Mouse (Mus musculus) brain, embryonic 18.5 days (tissue): ENCODE data around the gene Dnaic1.

Source experiments
- DNase-seq: peaks from one replicate; pipeline ENCODE4 v3.0.0-alpha.2; 2012; ENCODE audit warnings: low read depth, low spot score

The Dnaic1 gene

DNA sequence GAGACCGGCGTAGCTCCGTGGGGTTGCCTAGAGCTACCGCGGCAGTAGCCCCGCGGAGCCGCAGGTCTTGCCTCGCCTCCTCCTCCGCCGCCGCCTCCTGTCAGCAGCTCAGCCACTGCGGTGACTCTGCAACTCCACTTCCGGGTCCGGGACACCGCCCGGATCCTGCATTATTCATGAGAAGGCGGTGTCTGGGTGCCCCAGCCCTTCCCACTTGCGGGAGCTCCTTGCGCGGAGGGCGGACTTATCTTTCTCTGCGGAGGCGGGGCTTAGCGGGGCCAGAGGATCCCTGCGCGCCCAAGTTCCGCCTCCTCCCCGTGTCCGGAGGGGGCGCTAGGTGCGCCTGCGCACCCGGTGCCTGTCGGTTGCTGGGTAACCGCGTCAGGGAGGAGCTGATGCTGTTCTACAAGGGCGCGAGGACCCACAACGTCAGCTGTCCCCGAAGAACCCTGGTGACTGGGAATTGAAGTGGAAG lies at the start of gene Dnaic1, which contains the start of gene Fam219a:
Dnaic1 (plus strand) TSS at position 365 of the 475 bp plus-strand sequence.
Fam219a (minus strand) TSS at position 128 of the 475 bp plus-strand sequence.
- peak; percentile 98 for DNase-seq

DNA sequence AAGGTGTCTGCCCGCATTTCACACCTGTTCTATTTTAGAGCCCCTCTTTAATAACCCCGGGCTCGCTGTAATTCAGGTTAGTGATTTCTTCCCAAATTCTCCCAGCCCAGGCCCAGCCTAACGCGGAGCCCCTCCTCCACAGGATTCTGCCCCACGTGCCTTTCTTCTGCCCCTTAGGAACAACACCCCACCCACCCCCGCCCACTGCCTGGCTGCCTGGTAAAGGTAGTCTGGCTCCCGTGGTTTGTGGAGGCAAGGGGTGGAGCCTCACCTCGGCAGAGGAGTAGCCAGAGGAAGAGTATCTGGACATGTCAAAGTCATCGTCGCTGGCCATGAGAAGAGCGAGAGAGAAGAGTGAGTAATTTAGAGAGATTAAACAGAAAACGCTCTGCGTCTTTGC lies 48.9 kb upstream of the Dnaic1 start:
- DNase-seq: no peak

DNA sequence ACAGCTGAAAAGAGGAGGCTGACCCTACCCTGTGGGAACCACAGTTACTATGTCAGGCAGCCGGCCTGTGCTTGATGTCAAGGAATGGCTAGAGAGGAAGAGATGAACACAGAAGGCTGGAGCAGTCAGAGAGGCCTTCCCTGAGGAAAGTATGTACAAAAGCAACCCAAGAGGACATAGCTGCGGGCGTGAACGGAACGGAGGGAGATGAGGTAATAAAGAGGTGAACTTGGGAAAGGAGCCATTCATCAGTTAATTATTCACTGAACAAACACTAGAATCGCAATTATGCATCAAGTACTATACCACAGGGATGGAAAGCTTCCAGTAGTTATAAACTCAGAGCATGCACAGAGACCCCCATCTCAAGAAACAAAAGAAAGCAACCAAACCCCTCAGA lies 47.4 kb upstream of the Dnaic1 start:
- no peak for DNase-seq

DNA sequence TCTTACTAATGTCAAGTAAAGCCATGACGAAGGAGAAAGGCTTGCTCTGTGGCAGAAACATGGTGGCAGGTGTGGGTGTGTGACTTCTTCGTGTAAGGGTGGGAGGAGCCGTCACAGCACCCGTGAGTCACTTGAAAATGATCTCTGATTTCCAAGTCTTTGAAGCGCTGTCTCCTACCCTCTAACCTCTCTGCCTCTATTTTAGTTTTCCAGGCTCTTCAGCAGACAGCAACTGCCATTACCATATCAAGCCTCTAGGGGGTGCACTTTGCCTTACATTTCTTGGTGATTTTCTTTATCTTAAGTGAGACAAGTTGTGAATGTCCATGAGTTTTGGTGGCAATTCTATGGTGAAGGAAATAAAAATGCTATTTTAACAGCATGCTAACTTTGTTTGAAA lies 46.8 kb upstream of the Dnaic1 start:
- DNase-seq: no peak

DNA sequence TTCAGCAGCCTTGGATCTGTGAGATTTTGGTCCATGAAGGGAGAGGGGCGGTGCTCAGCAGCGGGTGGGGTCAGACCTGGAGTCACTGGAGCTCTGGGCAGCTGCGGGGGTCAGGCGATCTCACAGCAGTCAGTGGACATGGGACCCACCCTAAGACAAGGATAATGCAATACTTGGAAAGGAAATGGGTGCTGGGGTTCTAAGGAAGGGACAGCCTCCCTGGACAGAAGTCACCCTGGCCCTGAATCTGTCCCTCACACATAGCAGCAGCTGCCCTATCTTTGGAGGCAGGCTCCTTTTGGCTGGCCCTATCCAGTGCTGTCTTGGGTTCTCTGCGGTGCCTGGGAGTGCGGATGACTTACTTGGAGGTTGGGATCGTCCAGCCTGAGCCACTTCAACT lies 45.7 kb upstream of the Dnaic1 start:
- DNase-seq: no peak

DNA sequence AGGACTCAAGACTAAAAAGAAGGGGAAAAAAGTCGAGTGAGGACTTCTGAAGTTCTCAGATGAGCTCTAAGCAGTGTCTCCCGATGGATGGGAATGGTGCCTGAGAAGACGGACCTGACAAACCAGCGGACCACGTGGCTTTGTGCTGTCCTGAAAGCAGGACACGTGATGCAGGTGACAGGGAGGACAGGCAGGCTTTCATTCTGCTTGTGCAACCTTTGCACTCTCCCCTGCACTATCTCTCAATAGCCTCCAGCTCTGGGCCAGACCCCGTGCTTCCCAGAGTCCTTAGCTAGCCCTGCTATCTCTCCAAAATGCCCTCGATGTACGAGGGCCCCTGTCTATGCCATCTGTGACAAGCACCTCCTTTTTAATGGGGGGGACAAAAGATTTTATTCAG lies 44.7 kb upstream of the Dnaic1 start:
- DNase-seq: no peak

DNA sequence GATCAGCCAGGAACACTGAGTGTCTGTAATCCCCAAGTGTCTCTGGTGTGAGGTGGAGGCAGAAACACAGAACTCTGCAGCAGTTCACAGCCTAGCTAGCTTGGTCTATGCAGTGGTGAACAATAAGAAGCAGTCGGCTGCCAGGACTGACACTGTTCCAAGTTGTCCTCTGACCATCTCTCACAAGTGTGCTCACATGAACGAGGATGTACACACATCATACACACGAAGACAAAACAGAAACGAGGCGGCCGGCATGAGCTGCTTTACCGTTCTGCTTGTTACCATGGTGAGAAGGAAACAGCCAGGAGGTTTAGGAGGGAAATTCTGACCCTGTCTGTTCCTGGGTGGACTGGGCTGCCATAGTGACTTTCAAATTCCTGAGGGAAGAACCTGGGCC lies 43.0 kb upstream of the Dnaic1 start:
- DNase-seq: no peak

DNA sequence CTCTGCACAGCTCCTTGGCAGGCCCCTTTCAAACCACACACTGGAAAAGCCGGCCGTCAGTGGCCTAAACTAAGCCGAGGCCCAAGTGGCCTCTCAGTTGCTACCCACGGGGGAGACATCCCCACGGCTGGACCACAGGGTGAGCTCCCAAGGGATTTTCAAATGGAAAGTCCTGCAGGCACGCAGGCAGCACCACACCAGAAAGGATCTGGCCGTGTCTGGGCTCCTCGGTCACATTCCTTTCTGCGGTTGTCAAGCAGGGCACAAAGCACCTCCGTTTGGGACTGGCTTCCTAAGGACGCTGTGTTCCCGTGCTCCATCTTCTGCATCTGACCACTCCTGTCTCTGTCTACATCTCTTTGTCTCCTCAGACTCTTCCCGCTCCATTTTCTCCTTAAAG lies 42.5 kb upstream of the Dnaic1 start:
- DNase-seq: no peak

DNA sequence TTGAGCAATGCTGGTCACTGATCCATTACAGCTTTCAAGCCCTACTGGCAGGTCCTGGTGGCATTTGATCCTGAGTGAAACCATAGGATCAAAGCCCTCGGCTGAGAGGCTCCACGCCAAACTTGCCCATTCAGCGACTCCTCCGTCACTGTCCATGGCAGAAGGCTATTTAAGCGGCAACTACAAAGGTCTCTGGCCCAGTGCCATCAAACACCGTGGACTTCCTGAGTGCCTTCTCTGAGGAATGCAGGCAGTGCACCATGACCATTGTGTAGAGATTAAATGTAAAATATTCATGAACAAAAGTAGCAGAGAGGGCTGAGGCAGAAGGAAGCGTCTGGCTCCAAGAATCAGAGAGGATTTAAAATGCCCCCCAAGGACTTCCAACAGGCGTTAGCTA lies 41.6 kb upstream of the Dnaic1 start:
- DNase-seq: no peak

DNA sequence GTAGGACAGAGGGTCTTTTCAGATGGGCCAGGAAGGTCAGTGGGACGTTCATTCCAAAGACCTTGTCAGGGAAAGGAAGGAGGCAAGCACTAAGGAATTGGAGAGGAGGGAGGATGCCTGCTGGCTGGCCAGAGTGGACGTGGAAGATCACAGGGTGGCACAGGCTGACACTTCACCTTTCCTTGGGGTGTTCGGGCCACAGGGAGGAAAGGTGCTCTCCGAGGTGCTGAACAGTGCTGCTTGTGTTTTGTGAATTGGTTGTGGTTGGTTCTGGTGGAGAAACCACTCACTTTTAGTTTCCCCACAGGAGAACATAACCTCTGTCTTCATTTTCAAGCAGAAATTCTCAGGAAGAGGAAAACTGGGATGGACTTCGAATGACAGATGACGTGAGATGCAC lies 37.2 kb upstream of the Dnaic1 start:
- no peak for DNase-seq

DNA sequence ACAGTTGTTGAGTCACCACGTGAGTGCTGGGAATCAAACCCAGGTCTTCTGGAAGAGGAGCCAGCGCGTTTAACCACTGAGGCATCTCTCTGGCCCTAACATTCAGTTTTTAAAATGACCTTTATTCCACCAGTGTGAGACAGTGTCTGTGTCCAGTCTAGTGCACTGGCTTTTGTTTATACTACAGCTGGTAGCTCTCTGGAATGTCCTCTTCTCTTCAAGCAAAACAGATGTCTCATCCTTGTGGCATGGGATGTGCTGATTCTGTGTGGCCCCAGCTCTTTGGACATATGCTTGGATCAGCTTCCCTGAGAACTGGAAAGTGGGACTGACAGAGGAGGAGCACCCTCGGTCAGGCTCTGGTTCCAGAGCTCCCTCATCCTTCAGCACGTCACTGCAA lies 34.7 kb upstream of the Dnaic1 start:
- DNase-seq: no peak

DNA sequence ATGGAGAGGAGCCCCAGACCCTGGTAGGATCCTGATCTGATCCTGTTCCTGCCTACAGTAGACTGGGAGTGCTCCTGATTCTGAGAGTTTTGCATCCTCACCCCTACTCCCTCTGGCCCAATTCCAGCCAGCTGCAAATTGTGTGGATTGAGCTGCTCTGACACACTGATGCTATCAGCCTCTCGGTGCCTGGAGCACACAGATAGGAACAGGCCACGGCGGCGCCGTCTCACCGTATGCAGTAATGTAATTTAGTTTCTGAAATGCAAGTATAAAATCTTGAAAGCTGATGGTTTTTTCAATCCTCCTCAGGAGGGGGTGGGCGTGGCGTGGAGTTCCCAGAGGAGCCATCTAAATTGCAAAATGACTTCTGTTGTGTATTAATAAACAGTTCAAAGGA lies 27.4 kb upstream of the Dnaic1 start:
- no peak for DNase-seq

DNA sequence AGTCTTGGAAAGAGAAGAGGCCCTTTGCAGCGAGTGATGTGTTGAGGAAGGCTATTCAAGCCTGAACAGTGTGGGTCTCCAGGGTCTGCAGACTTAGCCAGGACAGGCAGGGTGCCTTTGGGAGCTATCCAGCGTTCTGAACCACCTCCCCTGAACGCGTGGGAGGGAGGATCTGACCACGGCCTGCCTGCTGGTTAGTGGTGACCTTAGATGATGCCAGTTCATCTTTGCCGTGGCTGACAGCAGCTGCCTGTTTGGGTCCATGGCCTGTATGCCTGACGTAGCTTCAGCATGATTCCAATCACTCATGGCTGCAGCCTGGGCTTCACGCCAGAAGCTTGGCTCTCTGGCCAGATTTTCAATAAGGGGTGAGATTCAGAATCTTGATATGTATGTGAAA lies 23.6 kb upstream of the Dnaic1 start:
- no peak for DNase-seq

DNA sequence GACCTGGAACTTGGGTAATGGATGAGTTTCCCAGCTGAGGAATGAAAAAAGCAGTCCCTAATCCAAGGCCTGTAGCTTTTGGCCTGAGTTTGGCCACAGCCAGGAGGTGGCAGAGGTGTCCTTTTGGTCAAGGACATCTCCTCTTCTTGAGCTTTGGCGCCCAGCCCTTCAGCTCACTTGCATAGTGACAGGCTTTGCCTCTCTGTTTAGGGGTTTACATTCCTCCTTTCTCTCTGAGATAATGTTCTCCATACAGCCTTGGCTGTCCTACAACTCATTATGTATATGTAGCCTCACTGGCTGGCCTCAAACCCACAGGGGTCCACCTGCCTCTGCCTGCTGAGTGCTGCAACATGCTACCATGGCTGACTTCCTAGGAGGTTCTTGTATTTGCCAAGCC lies 22.5 kb upstream of the Dnaic1 start:
- no peak for DNase-seq

DNA sequence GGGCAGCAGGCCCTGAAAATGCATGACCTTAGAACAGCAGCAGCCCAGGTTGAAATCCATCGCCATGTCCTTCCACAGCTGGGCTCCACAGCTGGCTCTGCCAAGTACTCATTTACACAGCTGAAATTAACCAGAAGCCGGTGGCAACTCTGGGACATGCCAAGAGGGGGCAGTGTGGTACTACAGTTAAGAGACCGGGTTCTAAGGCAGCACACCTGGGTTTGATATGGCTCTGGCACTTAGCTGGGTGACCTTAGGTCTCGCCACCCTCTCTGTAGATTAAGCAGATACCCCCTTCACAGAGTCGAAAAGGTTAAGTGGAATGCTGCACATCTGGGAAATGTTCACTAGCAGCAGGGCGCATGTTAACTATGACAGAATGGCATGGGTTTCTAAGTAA lies 17.0 kb upstream of the Dnaic1 start:
- no peak for DNase-seq

DNA sequence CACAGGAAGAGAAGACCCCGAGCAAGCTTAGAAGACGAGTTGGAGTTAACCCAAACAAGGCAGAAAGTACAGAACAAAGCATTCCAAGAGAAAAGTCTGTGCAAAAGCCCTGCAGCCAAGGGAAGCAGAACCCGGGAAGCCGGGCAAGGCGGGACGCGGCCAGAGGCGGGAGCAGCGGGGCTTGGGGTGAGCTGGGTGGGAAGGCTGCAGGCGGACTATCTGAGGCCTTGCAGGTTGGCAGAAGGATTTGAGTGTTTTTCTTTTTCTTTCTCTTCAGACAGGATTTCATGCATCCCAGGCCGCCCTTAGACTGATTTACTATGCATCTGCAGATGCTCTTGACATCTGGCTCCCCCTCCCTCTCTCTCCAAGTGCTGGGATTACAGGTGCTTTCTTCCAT lies 16.5 kb upstream of the Dnaic1 start:
- DNase-seq: no peak

DNA sequence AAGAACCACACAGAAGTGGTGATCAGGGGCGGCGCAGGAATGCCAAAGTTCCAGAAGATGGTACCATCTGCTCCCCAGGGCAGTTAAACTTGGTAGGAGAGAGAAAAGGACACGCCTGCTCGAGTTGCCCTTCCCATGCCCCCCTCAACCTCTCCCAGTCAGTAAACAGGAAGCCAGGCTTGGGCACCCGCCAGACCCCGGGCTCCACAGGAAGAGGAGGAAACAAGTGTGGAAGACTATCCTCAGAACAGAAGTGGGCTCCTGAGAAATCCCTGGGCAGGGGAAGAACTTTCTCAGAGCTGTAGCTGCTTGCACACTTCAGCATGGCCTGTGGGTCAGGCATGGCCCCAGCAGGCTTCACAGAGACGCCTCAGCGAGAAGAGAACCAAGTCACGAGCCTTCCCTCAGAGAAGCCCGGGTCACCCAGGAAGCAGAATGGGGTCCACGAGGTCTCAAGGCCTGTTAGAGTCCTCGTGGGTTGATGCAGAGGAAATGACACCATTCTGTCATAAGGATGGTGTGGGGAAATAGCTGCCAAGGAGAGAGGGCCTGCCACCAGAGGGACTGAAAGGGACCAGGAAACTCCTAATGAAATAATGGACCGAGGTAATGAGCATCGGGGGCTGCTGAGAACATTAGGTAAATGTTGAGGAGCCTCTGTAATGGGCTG lies 14.4 kb upstream of the Dnaic1 start:
- no peak for DNase-seq

DNA sequence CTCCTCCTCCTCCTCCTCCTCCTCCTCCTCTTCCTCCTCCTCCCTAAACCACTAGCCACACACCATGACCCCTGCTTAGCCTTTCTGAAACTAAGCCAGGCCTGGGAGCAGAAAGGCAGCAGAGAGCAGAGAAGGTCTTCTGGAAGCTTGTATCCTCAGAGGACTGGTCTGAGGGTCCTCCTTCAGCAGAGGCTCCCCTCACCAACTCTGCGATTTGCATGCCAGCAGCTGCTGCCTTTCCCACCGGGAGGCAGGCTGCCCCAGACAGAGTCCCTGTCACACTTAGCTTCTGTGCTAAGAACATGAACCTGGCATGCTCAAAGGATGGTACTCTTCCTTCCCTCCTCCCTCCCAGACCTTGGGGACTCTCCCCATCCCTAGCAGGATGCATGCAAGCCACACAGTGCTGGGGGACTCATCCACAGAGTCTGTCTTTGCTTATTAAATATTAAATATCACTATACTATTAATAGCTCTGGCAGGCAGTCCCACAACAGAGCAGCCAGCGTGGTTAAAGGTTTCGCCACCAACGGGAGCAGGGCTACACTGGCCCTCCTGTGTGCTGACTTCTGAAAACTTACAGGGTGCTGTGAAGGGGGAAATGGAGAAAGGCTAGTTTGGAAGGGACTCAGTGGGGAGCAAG lies 13.1 kb upstream of the Dnaic1 start:
- no peak for DNase-seq

DNA sequence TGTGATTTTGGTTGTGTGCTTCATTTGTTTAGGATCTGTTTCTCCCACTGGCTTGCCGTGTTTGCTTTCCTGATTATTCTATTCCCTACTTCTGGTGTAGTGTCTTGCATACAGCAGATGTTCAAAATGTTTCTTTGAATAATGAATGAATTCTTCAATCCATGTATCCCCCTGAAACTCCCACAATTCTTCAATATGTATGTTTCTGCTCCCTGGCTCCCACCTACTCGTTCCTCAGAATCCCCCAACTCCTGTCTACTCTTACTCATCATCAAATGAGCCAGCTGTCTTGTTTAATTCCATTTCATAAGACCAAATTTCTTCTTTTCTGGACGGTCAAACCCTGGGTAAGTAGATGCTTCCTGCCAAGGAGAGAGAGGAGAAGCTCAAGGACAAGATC lies 12.5 kb upstream of the Dnaic1 start:
- DNase-seq: no peak

DNA sequence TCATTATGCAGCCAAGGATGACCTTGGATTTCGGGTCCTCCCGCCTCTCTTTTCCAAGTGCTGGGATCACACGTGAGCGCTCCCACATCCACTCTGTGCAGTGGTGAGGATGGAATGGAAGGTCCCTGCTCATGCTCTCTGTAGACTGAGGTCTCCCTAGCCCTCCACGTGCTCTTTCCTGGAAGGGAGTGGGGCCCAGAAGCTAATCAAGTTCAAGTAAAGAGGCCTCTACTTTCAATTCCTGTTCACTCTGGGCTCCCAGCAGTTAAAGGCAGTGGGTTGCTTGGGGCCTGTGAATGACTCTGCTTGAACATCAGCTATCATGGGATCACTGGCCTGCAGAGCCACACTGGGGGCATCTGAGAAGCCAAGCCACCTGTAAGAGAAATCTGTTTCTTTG lies 6.3 kb upstream of the Dnaic1 start:
- DNase-seq: no peak

DNA sequence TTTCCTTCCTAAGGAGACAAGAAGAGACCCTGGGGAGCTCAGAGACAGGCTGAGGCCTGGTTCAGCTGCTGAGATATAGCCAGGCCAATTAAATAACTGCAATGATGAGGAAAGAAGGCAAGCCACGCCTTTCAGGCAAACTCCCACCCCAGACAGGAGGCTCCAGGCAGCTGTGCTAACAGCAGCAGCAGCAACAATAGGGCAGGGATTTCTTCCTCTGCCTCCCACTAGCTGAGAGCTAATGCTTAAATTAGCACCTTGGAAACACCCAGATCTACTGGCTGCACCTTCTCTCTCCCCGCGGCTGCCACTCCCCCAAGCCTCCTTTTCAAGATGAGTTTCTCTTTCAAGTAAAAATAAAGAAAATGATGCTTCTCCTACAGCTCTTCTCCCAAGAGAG lies 3.5 kb upstream of the Dnaic1 start:
- no peak for DNase-seq

DNA sequence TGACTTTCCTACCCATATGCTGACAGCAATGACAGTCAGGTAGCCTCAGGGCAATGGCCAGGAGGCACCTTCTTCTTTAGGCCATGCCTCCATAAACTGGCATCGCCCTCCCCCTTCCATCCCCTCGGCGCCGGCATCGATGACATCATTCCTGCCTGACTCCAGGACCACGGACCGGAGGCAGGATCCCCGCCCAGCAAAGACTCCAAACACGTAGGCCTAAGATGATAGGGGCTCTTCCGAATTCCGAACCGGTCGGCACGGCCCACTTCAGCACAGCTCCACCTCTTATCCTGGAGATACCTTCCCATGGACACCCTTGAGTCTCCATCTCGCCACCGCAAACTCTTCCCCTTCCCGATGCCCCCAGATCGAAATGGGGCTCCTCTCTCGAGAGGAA lies 1.3 kb upstream of the Dnaic1 start:
- DNase-seq: no peak

DNA sequence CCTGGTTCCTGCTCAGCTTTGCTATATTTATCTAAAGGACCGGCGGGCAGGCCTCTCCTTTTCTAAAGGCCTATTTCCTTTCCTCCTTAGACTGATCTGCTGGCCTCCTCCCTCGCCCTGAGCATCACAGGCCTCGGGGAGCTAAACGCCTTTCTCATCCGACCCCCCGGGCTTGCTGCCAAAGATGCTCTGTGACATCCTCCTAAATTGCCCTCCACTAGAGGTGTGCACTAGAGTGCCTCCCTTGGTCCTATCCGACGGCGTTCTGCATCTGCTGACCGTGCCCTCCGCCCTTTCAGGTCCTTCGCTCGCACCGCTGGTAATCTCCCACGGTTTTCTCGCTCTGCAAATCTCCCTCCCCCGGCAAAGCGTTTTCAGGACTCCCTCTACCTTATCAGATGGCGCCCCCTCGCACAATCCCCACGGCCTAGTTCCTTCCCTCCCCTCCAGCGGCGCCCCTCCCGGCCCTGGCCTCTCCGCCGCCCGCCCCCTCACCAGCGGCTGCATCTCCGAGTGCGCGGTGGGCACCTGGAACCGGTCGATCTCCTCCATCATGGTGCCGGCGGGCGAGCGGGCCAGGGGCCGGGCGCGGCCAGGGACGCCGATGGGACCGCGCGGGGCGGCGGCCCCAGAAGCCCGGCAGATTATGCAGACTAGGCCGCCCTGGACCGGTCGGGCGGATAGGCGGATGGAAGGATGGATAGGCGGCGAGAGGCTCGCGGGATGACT lies 729 bp upstream of the Dnaic1 start:
- DNase-seq: no peak
